Mouse (Mus musculus): ENCODE data around the gene Slc23a3.

Gene Slc23a3

GRCm38 (mm10) chr1:75133421-75134207 lies at the start of gene Slc23a3:
TSS of gene Slc23a3 (minus strand) at chr1:75133890.
- DNase-seq (ENCODE audit: low spot score) = no peak

GRCm38 (mm10) chr1:75182160-75182559 lies 48.5 kb upstream of the Slc23a3 start:
- no peak for DNase-seq (ENCODE audit: low spot score)

- DNase-seq (ENCODE audit: low spot score) = no peak
Observed at GRCm38 (mm10) chr1:75181377-75181870, 47.7 kb upstream of the Slc23a3 start.

DNA sequence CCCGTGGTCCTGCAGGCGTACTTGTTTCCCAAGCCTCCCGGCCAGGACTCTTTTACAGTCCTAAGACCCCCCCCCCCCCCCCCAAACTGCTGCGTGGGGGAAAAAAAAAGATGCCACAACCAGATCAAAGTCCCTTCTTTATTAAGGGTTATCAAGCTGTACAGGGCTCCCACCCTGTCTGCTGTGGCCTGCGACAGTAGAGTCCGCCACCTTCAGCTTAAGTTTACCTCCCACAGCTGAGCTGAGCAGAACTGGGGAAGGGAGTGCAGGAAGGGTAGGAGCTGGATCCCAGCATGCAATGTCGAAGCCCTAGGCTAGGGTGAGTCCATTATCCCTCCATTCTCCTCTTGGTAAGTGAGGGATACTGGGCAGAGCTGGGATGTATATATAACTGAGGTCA lies 47.1 kb upstream of the Slc23a3 start:
- no peak for DNase-seq (ENCODE audit: low spot score)

- peak; percentile 85 for DNase-seq (ENCODE audit: low spot score)
Observed at GRCm38 (mm10) chr1:75180105-75180590, 46.5 kb upstream of the Slc23a3 start, which contains the start of gene Abcb6. TSS of gene Abcb6 (minus strand) at chr1:75180392.

GRCm38 (mm10) chr1:75179334-75180104 lies 45.8 kb upstream of the Slc23a3 start:
- DNase-seq (ENCODE audit: low spot score) = peak; percentile 38

GRCm38 (mm10) chr1:75168472-75169464 lies 35.1 kb upstream of the Slc23a3 start, which contains the start of gene Zfand2b:
TSS of gene Zfand2b (plus strand) at chr1:75168646.
- peak; percentile 97 for DNase-seq (ENCODE audit: low spot score)

DNA sequence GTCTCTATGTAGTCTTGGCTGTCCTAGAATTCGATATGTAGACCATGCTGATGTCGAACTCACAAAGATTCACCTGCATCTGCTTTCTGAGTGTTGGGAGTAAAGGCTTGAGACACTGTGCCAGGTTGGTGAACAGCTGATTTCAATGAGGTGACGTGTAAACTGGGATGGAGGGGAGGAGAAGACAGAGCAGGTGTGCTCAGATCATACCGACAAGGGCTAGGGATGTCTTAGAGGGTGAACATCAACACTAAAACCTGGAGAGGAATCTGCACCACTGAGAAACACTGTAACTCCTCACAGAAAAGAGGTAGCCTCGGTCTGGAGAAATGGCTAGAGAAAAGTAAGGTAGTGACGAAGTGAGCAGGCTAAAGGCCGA lies 34.4 kb upstream of the Slc23a3 start:
- DNase-seq (ENCODE audit: low spot score) = no peak

GRCm38 (mm10) chr1:75160256-75160617 lies 26.5 kb upstream of the Slc23a3 start:
- no peak for DNase-seq (ENCODE audit: low spot score)

DNA sequence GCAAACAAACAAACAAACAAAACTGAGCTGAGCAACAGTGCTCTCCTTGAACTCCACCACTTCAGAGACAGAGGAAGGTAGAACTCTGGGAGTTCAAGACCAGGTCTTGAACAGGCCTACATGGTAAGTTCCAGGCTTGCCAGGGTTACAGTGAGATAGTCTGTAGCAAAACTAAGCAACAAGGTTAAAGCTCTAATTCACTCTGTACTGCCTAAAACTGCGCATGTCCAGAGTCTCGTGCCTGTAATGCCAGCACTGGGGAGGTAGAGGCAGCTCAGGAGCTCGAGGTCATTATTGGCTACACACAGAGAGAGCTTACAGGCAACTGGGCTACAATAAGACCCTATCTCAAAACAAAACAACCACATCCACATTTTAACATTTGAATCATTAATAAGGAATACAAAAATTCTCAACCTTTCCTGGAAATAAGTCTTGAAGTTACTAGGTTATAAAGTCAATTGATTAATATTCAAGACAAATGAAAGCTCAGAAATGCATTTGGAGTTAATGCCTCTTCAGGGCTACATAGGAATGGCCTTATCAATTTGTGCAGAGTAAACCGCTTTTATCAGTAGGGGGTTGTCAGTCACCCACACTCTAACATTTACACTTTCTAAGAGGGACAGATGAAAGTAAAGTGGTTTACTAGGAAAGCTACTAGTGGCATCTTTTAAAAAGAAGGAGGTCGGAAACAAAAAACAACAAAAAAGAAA lies 26.0 kb upstream of the Slc23a3 start:
- DNase-seq (ENCODE audit: low spot score) = no peak

DNA sequence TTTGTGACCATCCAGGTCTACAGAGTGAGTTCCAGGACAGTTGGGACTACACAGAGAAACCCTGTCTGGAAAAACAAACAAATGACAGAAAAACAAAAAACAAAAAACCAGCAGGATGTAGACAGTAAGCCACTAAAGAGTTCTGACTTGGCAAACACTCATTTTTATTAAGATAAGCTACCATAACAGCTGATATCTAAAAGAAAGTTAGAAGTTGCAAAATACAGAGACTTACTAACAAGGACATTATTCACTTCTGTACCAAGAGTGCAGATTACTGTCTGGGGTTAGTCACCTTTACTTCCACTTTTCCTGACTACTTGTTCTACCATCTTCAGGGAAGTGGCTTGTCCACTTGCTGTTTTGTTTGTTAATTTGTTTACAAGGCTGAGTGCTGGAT lies 25.3 kb upstream of the Slc23a3 start:
- no peak for DNase-seq (ENCODE audit: low spot score)

DNA sequence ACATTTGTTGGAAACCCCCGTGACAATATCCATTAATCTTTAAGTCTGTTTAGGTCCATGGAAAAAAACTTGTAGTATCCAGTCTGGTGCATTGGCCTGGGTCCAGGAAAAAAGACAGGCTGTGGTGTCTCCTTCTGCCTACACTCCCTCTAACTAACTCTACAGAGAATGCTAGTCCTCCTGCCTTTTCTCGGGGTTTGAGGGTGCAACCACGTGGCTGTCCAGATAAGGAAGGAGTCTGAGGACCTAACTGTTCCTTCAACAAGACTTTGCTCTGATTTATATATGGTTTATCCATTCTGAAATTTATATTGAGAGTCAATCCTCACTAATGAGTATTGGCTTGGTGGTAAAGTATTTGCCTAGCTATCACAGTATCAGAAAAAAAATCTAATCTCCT lies 22.1 kb upstream of the Slc23a3 start:
- DNase-seq (ENCODE audit: low spot score) = no peak

DNA sequence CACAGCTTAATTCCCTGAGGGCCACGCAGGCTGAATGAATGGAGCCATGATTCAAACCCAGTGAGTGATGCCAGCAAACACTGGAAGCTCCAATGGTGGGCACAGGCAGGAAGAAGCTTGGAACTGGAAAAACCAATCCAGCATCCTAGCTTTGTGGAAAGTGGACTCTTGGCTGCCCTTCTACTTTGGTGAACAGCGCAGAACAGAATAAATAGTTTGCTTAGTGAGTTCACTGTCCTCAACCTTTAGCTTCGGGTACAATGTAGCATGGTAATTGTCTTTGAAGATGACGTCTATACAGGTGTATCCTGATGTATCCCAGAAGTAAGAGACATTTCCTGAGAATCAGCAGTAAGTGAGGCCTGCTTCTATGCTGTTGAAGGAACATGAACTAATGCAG lies 15.0 kb upstream of the Slc23a3 start:
- DNase-seq (ENCODE audit: low spot score) = no peak

GRCm38 (mm10) chr1:75147411-75148135 lies 13.9 kb upstream of the Slc23a3 start:
- no peak for DNase-seq (ENCODE audit: low spot score)

DNA sequence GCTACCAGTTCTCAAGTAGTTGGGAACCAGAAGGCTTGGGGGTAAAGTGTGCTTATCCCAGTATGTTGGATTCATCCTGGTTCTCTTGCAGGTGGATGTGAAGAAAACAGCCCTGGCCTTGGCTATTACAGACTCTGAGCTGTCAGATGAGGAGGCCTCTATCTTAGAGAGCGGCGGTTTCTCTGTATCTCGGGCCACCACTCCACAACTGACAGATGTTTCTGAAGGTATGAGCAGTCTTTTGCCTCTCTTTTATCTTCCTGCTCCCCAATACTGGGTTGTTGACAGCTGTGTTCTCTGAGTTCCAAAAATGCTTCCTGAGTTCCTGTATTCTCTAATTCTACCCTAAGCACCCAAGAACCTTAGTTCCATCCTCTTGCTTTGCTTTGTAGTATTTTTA lies 11.9 kb upstream of the Slc23a3 start:
- no peak for DNase-seq (ENCODE audit: low spot score)

DNA sequence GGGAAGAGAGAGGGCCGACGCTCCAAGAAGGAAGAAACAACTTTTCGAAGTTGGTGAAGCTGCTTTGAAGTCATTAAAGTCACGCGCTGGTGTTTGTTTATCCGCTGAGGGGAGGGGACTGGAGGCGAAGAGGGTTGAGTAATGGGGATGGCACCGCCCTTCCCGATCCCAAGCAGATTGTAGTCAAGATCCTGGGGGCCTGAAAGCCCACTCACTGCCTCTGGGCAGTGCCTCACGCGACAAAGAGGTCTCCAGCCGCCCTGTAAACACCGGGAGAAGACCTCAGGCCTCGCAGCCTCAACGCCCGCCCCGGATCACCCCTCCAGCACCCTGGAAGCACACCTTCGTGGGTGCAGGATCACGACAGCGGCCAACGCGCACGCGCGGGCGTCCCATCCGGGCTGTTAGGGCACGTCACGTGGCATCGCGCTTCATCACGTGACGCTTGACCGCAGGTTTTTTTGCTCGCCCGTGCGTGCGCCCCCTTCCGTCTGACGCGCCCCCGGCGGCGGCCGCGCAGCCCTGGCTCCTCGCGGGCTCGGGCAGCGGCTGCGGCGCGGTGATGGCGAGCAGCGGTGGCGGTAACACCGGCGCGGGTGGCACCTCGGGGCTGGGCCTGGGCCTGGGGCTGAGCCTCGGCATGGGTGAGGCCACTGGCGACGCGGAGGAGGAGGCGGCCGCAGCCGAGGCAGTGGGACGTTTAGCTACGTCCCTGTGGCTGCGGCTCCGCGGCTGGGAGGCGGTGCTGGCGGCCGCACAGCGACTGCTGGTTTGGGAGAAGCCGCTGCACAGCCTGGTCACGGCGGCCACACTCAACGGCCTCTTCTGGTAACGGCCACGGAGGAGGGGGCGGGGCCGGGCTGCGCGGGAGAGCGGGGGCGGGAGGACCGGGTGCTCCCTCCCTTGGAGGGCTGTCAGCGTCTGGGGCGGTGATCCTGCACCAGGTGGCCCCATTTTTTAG lies 8.9 kb upstream of the Slc23a3 start, which contains the start of the genes Cnppd1 and Retreg2:
Cnppd1 (minus strand) TSS at position 411 of the 961 bp plus-strand sequence.
Retreg2 (plus strand) TSS at position 478 of the 961 bp plus-strand sequence.
- peak; percentile 97 for DNase-seq (ENCODE audit: low spot score)

GRCm38 (mm10) chr1:75141486-75142190 lies 7.9 kb upstream of the Slc23a3 start:
- DNase-seq (ENCODE audit: low spot score) = peak; percentile 74

DNA sequence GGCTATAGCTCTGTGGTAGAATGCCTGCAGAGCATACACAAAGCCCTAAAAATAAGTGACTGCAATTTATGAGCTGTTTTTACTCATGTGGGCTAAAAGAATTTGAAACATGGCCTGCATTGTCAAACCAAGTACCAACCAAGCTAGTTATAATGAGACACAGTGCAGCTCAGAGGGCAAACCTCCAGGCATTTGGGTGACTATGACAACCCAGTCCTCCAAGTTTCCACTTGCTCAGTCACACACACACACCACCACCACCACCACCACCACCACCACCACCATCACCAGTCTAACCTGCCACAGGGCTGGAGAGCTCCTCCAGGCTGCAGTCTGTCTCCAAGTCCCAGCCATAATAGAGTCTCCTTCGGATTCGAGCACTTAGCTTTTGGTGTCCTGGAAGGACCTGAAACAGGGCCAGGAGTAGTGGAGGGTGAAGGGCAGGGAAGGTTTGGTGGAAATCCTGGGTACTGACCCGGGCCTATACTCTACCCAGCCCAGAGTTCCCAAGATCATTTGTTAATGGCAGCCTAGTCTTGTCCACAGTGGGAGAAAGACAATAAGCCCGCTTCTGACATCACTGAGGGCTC lies 7.0 kb upstream of the Slc23a3 start:
- DNase-seq (ENCODE audit: low spot score) = no peak
